Mouse (Mus musculus) embryonic fibroblast, embryonic 13.5 days (primary cell): ENCODE results near the gene Fam69a.

ENCODE experiments used
- CTCF ChIP-seq: IDR thresholded peaks from 2 replicates; pipeline ENCODE4 v1.5.1; 2011; ENCODE audit warnings: mild to moderate bottlenecking, control low read depth, low read length, moderate library complexity, borderline replicate concordance; ENCODE audit not compliant: insufficient read depth
- POLR2A ChIP-seq: IDR thresholded peaks from 2 replicates; pipeline ENCODE4 v1.6.1; 2011; ENCODE audit warnings: low read depth, mild to moderate bottlenecking, control low read depth, low read length, moderate library complexity

GRCm38 (mm10) chr5:107880710-107881109 lies 106.2 kb downstream of the Fam69a start:
- TF ChIP-seq POLR2A (no peak), CTCF (no peak)
